Mouse (Mus musculus) intestine, embryonic 16.5 days (tissue): ENCODE measurements around the gene Ppia. TPM values are rescaled to one million over a fixed set of nuclear protein-coding genes. Genes with fewer than 3 reads are reported as not detected.
A peak's percentile ranks its signal among the peaks of the same experiment; 100 is the strongest.

ENCODE experiments used
- ATAC-seq: fragments of 200-750 bp; cut with Nextera tagmentation; 2 replicates; pipeline ENCODE4 v1.8.0; 2017; ENCODE audit warnings: moderate TSS enrichment, moderate library complexity
- H3K27ac ChIP-seq: fragments of 300-500 bp; sonication (generic); 2 replicates; pipeline ENCODE4 v1.5.1; 2014; ENCODE audit warnings: mild to moderate bottlenecking, low read length
- H3K27me3 ChIP-seq: fragments of 300-500 bp; sonication (generic); replicated peaks from 2 replicates; pipeline ENCODE4 v1.6.1; 2014; ENCODE audit warnings: low read length, control low read depth, mixed read lengths; ENCODE audit not compliant: control insufficient read depth, insufficient read depth
- H3K36me3 ChIP-seq: fragments of 300-500 bp; sonication (generic); 2 replicates; pipeline ENCODE4 v1.6.1; 2014; ENCODE audit warnings: low read length, control low read depth; ENCODE audit not compliant: control insufficient read depth, insufficient read depth
- H3K4me1 ChIP-seq: fragments of 300-500 bp; sonication (generic); 2 replicates; pipeline ENCODE4 v1.6.1; 2014; ENCODE audit warnings: low read length, control low read depth, mixed read lengths; ENCODE audit not compliant: control insufficient read depth, insufficient read depth
- H3K4me2 ChIP-seq: fragments of 300-500 bp; sonication (generic); 2 replicates; pipeline ENCODE4 v1.6.1; 2014; ENCODE audit warnings: low read depth, low read length, control low read depth
- H3K4me3 ChIP-seq: fragments of 300-500 bp; sonication (generic); 2 replicates; pipeline ENCODE4 v1.5.1; 2014; ENCODE audit warnings: mild to moderate bottlenecking, low read length
- H3K9ac ChIP-seq: fragments of 300-500 bp; sonication (generic); 2 replicates; pipeline ENCODE4 v1.6.1; 2014; ENCODE audit warnings: low read depth, low read length
- H3K9me3 ChIP-seq: fragments of 300-500 bp; sonication (generic); 2 replicates; pipeline ENCODE4 v1.6.1; 2016; ENCODE audit warnings: low read length, control low read depth; ENCODE audit not compliant: control insufficient read depth
- WGBS: fragments of 180-500 bp; shearing (Covaris S2); extraction: QIAGEN DNeasy Blood & Tissue Kit; methylation state at CpG from one replicate; pipeline ENCODE4 v1.1.7; 2014; 5-methylcytosine and 5-hydroxymethylcytosine counted together
- polyA plus RNA-seq: library from polyadenylated mRNA; unstranded; fragments of >200 nt; fragmentation: Nextera tagmentation; extraction: Ambion mirVana; gene quantifications from 2 replicates; pipeline ENCODE4 v1.2.1, GENCODE M21; 2015

The Ppia gene
- polyA plus RNA-seq, 1 experiment from 2014 or later: 5,444 TPM

- H3K4me1 ChIP-seq: peaks cover 17% of the 10 kb centered on the region
- ATAC-seq: peak; percentile 99
- peak within 1 kb of the TSS; percentile 99 for H3K27ac ChIP-seq
- peak within 1 kb of the TSS; percentile 88 for H3K4me3 ChIP-seq
- H3K9me3 ChIP-seq: no peaks in the 10 kb centered on the region
- peak within 1 kb of the TSS; percentile 85 for H3K4me2 ChIP-seq
- no peaks in the 10 kb centered on the region for H3K27me3 ChIP-seq
- 6% methylated on average over 51 of the region's 60 CpGs for WGBS
- no peaks in the 10 kb centered on the region; the same call in 1 of the 2 replicates for H3K36me3 ChIP-seq
- H3K9ac ChIP-seq: peak within 1 kb of the TSS; percentile 93
Measured at GRCm38 (mm10) chr11:6388726-6389413, 26.4 kb upstream of the Ppia start, which contains the start of gene Zmiz2. Gene Zmiz2, plus strand, starts transcription at chr11:6389074.

GRCm38 (mm10) chr11:6389483-6389921, 25.7 kb upstream of the Ppia start:
- peak overlapping the region; percentile 99 for H3K27ac ChIP-seq

GRCm38 (mm10) chr11:6390376-6391053, 24.7 kb upstream of the Ppia start:
- ATAC-seq: no peak
- Histone ChIP-seq H3K36me3 (peaks cover 2% of the 10 kb centered on the region; the same call in 1 of the 2 replicates), H3K27me3 (no peaks in the 10 kb centered on the region), H3K27ac (no peak overlapping the region), H3K9ac (peak overlapping the region; percentile 93; the same call in 1 of the 2 replicates), H3K4me1 (peaks cover 17% of the 10 kb centered on the region), H3K9me3 (no peaks in the 10 kb centered on the region), H3K4me3 (peak overlapping the region; percentile 88), H3K4me2 (peak overlapping the region; percentile 85)
- 80% methylated on average over 8 of the region's 8 CpGs for WGBS

More at GRCm38 (mm10) chr11:6389483-6389921, 25.7 kb upstream of the Ppia start:
- Histone ChIP-seq H3K36me3 (no peaks in the 10 kb centered on the region; the same call in 1 of the 2 replicates), H3K4me2 (peak overlapping the region; percentile 85), H3K9ac (peak overlapping the region; percentile 93), H3K9me3 (no peaks in the 10 kb centered on the region), H3K27me3 (no peaks in the 10 kb centered on the region), H3K4me1 (peaks cover 17% of the 10 kb centered on the region), H3K4me3 (peak overlapping the region; percentile 88)
- WGBS: under 1% methylated on average over 40 of the region's 43 CpGs
- no peak; the same call in 1 of the 2 replicates for ATAC-seq

GRCm38 (mm10) chr11:6391516-6392276, 23.5 kb upstream of the Ppia start:
- Histone ChIP-seq H3K36me3 (peaks cover 6% of the 10 kb centered on the region; the same call in 1 of the 2 replicates), H3K9me3 (no peaks in the 10 kb centered on the region), H3K4me3 (no peak overlapping the region), H3K27ac (no peak overlapping the region), H3K4me1 (peaks cover 17% of the 10 kb centered on the region), H3K27me3 (no peaks in the 10 kb centered on the region), H3K4me2 (no peak overlapping the region), H3K9ac (0 out of 2 replicates have a peak overlapping the region, but pooled peaks have one; percentile 17)
- ATAC-seq: no peak
- WGBS: 80% methylated on average over 8 of the region's 8 CpGs

- H3K4me2 ChIP-seq: no peak overlapping the region
- no peak overlapping the region for H3K4me3 ChIP-seq
- peaks cover 16% of the 10 kb centered on the region for H3K36me3 ChIP-seq
- 83% methylated on average over 6 of the region's 6 CpGs for WGBS
- H3K27me3 ChIP-seq: no peaks in the 10 kb centered on the region
- no peaks in the 10 kb centered on the region for H3K9me3 ChIP-seq
- ATAC-seq: no peak
- peaks cover 17% of the 10 kb centered on the region for H3K4me1 ChIP-seq
- no peak overlapping the region for H3K9ac ChIP-seq
- no peak overlapping the region for H3K27ac ChIP-seq
Measured at GRCm38 (mm10) chr11:6392857-6393256, 22.4 kb upstream of the Ppia start.

- Histone ChIP-seq H3K36me3 (peaks cover 19% of the 10 kb centered on the region), H3K4me2 (no peak overlapping the region), H3K27ac (no peak overlapping the region), H3K27me3 (no peaks in the 10 kb centered on the region), H3K4me1 (peaks cover 17% of the 10 kb centered on the region), H3K4me3 (no peak overlapping the region), H3K9me3 (no peaks in the 10 kb centered on the region), H3K9ac (no peak overlapping the region)
- 61% methylated on average over 1 of the region's 1 CpGs for WGBS
- no peak for ATAC-seq
Measured at GRCm38 (mm10) chr11:6393866-6394265, 21.4 kb upstream of the Ppia start.

GRCm38 (mm10) chr11:6395565-6395964, 19.7 kb upstream of the Ppia start:
- no peak for ATAC-seq
- Histone ChIP-seq H3K36me3 (peaks cover 23% of the 10 kb centered on the region), H3K4me2 (no peak overlapping the region), H3K4me3 (no peak overlapping the region), H3K4me1 (peaks cover 12% of the 10 kb centered on the region), H3K27ac (no peak overlapping the region), H3K9me3 (no peaks in the 10 kb centered on the region), H3K27me3 (no peaks in the 10 kb centered on the region), H3K9ac (no peak overlapping the region)
- WGBS: 91% methylated on average over 5 of the region's 5 CpGs

- ATAC-seq: no peak
Measured at GRCm38 (mm10) chr11:6398141-6398540, 17.1 kb upstream of the Ppia start.

More at GRCm38 (mm10) chr11:6398141-6398540, 17.1 kb upstream of the Ppia start:
- Histone ChIP-seq H3K9ac (no peak overlapping the region), H3K27me3 (no peaks in the 10 kb centered on the region), H3K9me3 (no peaks in the 10 kb centered on the region), H3K27ac (no peak overlapping the region), H3K4me3 (no peak overlapping the region), H3K36me3 (peaks cover 43% of the 10 kb centered on the region), H3K4me2 (no peak overlapping the region), H3K4me1 (no peaks in the 10 kb centered on the region)
- 93% methylated on average over 10 of the region's 10 CpGs for WGBS
